Mouse (Mus musculus) thymus, postnatal 4 days (tissue): ENCODE results near the gene Olfr1426.
"Not testable (repeated sequence)": the region's sequence is repeated elsewhere in the genome, so short reads cannot be mapped to it uniquely, and the experiment has no call there.

Source experiments
- DNase-seq: peaks from one replicate; pipeline ENCODE4 v3.0.0; 2021

The Olfr1426 gene

GRCm38 (mm10) chr19:12091913-12092312, at the start of gene Olfr1426:
TSS of gene Olfr1426 (minus strand) at chr19:12092013.
- no peak for DNase-seq

- DNase-seq, result no peak
These were observed 42.5 kb upstream of the Olfr1426 start for GRCm38 (mm10) chr19:12134289-12134688.

GRCm38 (mm10) chr19:12123103-12123502, 31.3 kb upstream of the Olfr1426 start, which contains the start of gene Olfr76:
TSS of gene Olfr76 (minus strand) at chr19:12123203.
- DNase-seq, result no peak

GRCm38 (mm10) chr19:12116464-12116863, 24.7 kb upstream of the Olfr1426 start:
- no peak for DNase-seq

GRCm38 (mm10) chr19:12115797-12116196, 24.0 kb upstream of the Olfr1426 start, which contains the start of gene Olfr1428:
TSS of gene Olfr1428 (minus strand) at chr19:12115897.
- no peak for DNase-seq

GRCm38 (mm10) chr19:12113807-12114206, 22.0 kb upstream of the Olfr1426 start:
- DNase-seq, result no peak

- no peak for DNase-seq
These were observed 12.7 kb upstream of the Olfr1426 start for GRCm38 (mm10) chr19:12104541-12104940.

- no peak for DNase-seq
These were observed 11.4 kb upstream of the Olfr1426 start, which contains the start of gene Olfr1427 for GRCm38 (mm10) chr19:12103234-12103633. TSS of gene Olfr1427 (minus strand) at chr19:12103334.

- not testable (repeated sequence) for DNase-seq
These were observed 14.2 kb downstream of the Olfr1426 start, which contains the start of gene Olfr1425 for GRCm38 (mm10) chr19:12077631-12078030. TSS of gene Olfr1425 (minus strand) at chr19:12077731.

- DNase-seq, result not testable (repeated sequence)
These were observed 22.3 kb downstream of the Olfr1426 start for GRCm38 (mm10) chr19:12069546-12069945.

GRCm38 (mm10) chr19:12067806-12068205, 24.0 kb downstream of the Olfr1426 start:
- DNase-seq, result not testable (repeated sequence)

GRCm38 (mm10) chr19:12062582-12062981, 29.2 kb downstream of the Olfr1426 start, which contains the start of gene Olfr1424:
TSS of gene Olfr1424 (minus strand) at chr19:12062682.
- not testable (repeated sequence) for DNase-seq

- no peak for DNase-seq
These were observed 48.6 kb downstream of the Olfr1426 start for GRCm38 (mm10) chr19:12043163-12043562.

- no peak for DNase-seq
These were observed 50.6 kb downstream of the Olfr1426 start, which contains the start of gene Olfr1423 for GRCm38 (mm10) chr19:12041217-12041616. TSS of gene Olfr1423 (minus strand) at chr19:12041317.

- no peak for DNase-seq
These were observed 54.1 kb downstream of the Olfr1426 start for GRCm38 (mm10) chr19:12037727-12038126.
